Mouse (Mus musculus): ENCODE measurements around the gene Dnajc7. TPM values are rescaled to one million over a fixed set of nuclear protein-coding genes. Genes with fewer than 3 reads are reported as not detected.
A peak's percentile ranks its signal among the peaks of the same experiment; 100 is the strongest.
"Not testable (repeated sequence)": the region's sequence is repeated elsewhere in the genome, so short reads cannot be mapped to it uniquely, and the experiment has no call there.

The Dnajc7 gene
- polyA plus RNA-seq, 1 experiment from 2014 or later = 91.9 TPM

DNA sequence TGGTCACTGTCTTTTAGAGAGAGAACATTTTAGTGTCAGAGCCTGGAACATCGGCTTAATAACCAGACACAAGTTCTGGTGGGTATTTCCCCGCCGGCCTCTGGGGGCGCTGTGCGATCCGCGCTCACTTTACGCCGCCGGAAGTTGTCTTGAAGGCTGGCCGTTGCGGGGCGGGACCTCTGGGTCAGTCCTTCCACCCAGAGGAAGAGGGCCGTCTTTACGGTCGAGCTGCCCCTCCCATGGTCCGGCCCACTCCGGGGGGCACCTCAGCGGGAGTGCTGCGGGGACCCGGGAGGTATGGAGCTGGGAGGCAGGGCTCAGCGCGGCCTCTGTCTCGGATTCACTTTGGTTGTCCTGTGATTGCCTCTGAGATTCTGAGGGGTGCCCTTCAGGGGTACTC is 2.7 kb upstream of the Dnajc7 start:
- H3K4me1 ChIP-seq (replicated peaks; ENCODE audit: control insufficient read depth, insufficient read depth) = peaks cover 4% of the 10 kb centered on the region; the same call in 1 of the 2 replicates
- H3K9me3 ChIP-seq (ENCODE audit: control insufficient read depth, low read length) = no peaks in the 10 kb centered on the region
- peak; percentile 83 for ATAC-seq (ENCODE audit: low FRiP score, low TSS enrichment)
- H3K36me3 ChIP-seq (ENCODE audit: control insufficient read depth, insufficient read depth, low read length) = peaks cover 10% of the 10 kb centered on the region
- H3K27ac ChIP-seq (replicated peaks) = peak overlapping the region; percentile 94
- no peaks in the 10 kb centered on the region for H3K27me3 ChIP-seq (ENCODE audit: control insufficient read depth, insufficient read depth, low read length)
- peak overlapping the region; percentile 82 for H3K9ac ChIP-seq (ENCODE audit: low read length)
- WGBS = under 1% methylated on average over 24 of the region's 24 CpGs
- H3K4me2 ChIP-seq (replicated peaks; ENCODE audit: low read depth) = peak overlapping the region; percentile 58
- peak overlapping the region; percentile 69 for H3K4me3 ChIP-seq (ENCODE audit: low read depth, low read length)
- TF ChIP-seq CTCF (IDR thresholded peaks at IDR 0.05; ENCODE audit: low read depth) (peak; percentile 97), EP300 (optimal IDR thresholded peaks at IDR 0.05) (peak; percentile 53)
- peak; percentile 96 for DNase-seq (ENCODE audit: low spot score)

DNA sequence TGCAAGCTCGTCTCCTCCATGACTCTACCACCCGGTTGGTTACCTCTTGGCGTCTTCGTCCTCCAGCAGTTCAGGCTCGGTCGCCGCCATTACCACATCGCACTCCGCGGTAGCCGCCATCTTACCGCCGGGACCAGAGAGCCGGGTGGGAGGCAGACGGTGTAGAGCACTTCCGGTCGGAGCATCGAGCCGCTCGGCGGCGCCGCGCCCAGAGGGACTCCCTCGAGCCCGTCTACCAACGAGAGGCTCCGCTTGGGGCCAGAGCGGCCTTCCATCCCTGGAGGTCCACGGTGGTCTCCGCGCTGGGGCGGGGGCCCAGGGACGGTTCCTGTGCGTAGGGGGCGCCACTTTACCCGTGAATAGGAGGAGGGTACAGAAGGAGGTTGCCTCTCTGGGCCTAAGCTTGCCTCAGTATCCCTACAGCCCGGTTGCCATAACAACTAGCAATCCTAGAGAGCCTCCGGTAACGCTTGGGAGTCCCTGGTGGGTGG is 438 bp downstream of the Dnajc7 start:
- H3K4me2 ChIP-seq (replicated peaks; ENCODE audit: low read depth) = peak overlapping the region; percentile 67
- TF ChIP-seq EP300 (optimal IDR thresholded peaks at IDR 0.05) = peak; percentile 35
- TF ChIP-seq CTCF (IDR thresholded peaks at IDR 0.05; ENCODE audit: low read depth) = peak; percentile 52

DNA sequence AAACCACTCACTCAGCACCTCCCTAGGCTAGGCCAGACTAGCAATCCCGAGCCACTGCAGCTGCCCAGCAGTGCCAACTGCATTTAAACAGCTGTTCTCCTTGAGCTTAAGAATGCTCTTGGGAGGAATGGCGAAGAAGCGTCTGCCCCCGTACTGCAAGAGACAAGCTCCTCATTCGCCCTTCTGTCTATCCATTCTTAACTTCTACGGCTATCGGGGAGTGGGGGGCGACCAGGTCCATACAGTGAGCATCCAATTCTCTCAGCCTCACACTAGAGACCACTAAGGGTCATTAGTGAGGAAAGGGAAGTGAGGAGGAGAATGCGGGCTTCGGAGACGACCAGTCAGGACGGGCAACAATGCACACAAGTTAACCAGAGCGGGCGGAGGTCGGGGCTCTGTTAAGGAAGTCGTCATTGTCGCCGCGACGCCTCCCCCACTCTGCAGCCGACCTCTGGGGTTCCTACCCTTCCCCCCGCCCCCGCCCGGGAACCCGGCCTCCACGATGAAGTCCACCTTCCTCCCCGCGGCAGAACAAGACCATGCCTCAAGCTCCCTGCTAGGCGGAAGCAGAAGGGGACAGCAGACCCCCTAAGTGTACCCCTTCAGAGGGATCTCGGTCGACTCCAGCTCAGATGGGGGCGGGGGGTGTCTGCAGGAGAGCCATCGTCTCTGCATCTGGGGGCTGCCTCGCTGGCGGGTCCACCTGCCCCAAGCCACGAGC is 1.0 kb downstream of the Dnajc7 start, which contains the start of gene Nkiras2:
Nkiras2 (plus strand) TSS at position 484 of the 724 bp plus-strand sequence.
- H3K9ac ChIP-seq (ENCODE audit: low read length) = peak within 1 kb of the TSS; percentile 94
- peak within 1 kb of the TSS; percentile 96 for H3K4me3 ChIP-seq (ENCODE audit: low read depth, low read length)
- peak; percentile 84 for DNase-seq (ENCODE audit: low spot score)
- H3K36me3 ChIP-seq (ENCODE audit: control insufficient read depth, insufficient read depth, low read length) = no peaks in the 10 kb centered on the region
- under 1% methylated on average over 36 of the region's 36 CpGs for WGBS
- 0 out of 2 replicates have a peak, but pooled peaks cover 5% of the 10 kb centered on the region for H3K4me1 ChIP-seq (replicated peaks; ENCODE audit: control insufficient read depth, insufficient read depth)
- peak within 1 kb of the TSS; percentile 95 for H3K27ac ChIP-seq (replicated peaks)
- H3K4me2 ChIP-seq (replicated peaks; ENCODE audit: low read depth) = peak within 1 kb of the TSS; percentile 67
- no peaks in the 10 kb centered on the region for H3K27me3 ChIP-seq (ENCODE audit: control insufficient read depth, insufficient read depth, low read length)
- no peaks in the 10 kb centered on the region for H3K9me3 ChIP-seq (ENCODE audit: control insufficient read depth, low read length)
- TF ChIP-seq EP300 (optimal IDR thresholded peaks at IDR 0.05) = no peak
- no peak for TF ChIP-seq CTCF (IDR thresholded peaks at IDR 0.05; ENCODE audit: low read depth)
- peak; percentile 68 for ATAC-seq (ENCODE audit: low FRiP score, low TSS enrichment)

More for the DNA sequence above, 438 bp downstream of the Dnajc7 start:
- peak; percentile 95 for DNase-seq (ENCODE audit: low spot score)
- Histone ChIP-seq H3K9me3 (ENCODE audit: control insufficient read depth, low read length) (no peaks in the 10 kb centered on the region), H3K4me3 (ENCODE audit: low read depth, low read length) (peak overlapping the region; percentile 96), H3K36me3 (ENCODE audit: control insufficient read depth, insufficient read depth, low read length) (no peaks in the 10 kb centered on the region), H3K27me3 (ENCODE audit: control insufficient read depth, insufficient read depth, low read length) (no peaks in the 10 kb centered on the region), H3K27ac (replicated peaks) (peak overlapping the region; percentile 95), H3K4me1 (replicated peaks; ENCODE audit: control insufficient read depth, insufficient read depth) (0 out of 2 replicates have a peak, but pooled peaks cover 5% of the 10 kb centered on the region), H3K9ac (ENCODE audit: low read length) (peak overlapping the region; percentile 94)
- ATAC-seq (ENCODE audit: low FRiP score, low TSS enrichment) = peak; percentile 93
- under 1% methylated on average over 40 of the region's 40 CpGs for WGBS

DNA sequence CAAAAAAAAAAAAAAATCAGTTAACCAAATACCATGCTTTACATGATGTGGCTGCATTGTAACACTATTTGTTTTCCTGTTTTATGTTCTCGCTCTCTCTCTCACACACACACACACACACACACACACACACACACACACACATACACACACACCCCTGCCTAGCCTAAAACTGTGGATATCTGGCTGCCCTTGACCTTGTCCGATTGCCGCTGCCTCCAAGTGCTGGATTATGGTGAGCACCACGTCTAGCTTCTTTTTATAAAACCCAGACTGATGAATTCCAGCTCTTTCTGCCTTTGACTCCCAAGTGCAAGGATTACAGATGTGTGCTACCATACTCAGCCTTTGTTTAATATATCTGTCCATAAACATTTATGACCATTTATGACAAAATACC is 2.5 kb downstream of the Dnajc7 start:
- Histone ChIP-seq H3K9ac (ENCODE audit: low read length) (no peak overlapping the region), H3K4me1 (replicated peaks; ENCODE audit: control insufficient read depth, insufficient read depth) (peaks cover 5% of the 10 kb centered on the region; the same call in 1 of the 2 replicates), H3K4me3 (ENCODE audit: low read depth, low read length) (no peak overlapping the region), H3K4me2 (replicated peaks; ENCODE audit: low read depth) (peak overlapping the region; percentile 67; the same call in 1 of the 2 replicates), H3K27me3 (ENCODE audit: control insufficient read depth, insufficient read depth, low read length) (no peaks in the 10 kb centered on the region), H3K9me3 (ENCODE audit: control insufficient read depth, low read length) (no peaks in the 10 kb centered on the region), H3K27ac (replicated peaks) (no peak overlapping the region), H3K36me3 (ENCODE audit: control insufficient read depth, insufficient read depth, low read length) (no peaks in the 10 kb centered on the region)
- ATAC-seq (ENCODE audit: low FRiP score, low TSS enrichment) (no peak), DNase-seq (ENCODE audit: low spot score) (no peak)
- TF ChIP-seq CTCF (IDR thresholded peaks at IDR 0.05; ENCODE audit: low read depth) (no peak), EP300 (optimal IDR thresholded peaks at IDR 0.05) (no peak)
- 45% methylated on average over 4 of the region's 4 CpGs for WGBS

DNA sequence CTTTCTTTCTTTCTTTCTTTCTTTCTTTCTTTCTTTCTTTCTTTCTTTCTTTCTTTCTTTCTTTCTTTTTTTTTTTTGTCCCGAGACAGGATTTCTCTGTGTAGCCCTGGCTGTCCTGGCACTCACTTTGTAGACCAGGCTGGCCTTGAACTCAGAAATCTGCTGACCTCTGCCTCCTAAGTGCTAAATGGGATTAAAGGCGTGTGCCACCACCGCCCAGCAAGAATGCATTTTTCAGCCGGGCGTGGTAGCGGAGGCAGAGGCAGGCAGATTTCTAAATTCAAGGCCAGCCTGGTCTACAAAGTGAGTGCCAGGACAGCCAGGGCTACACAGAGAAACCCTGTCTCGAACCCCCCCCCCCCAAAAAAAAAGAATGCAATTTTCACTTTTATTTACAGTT is 3.1 kb downstream of the Dnajc7 start:
- not testable (repeated sequence) for H3K4me1 ChIP-seq (replicated peaks; ENCODE audit: control insufficient read depth, insufficient read depth); H3K36me3 ChIP-seq (ENCODE audit: control insufficient read depth, insufficient read depth, low read length); H3K27me3 ChIP-seq (ENCODE audit: control insufficient read depth, insufficient read depth, low read length); H3K9ac ChIP-seq (ENCODE audit: low read length); H3K9me3 ChIP-seq (ENCODE audit: control insufficient read depth, low read length); H3K4me2 ChIP-seq (replicated peaks; ENCODE audit: low read depth); DNase-seq (ENCODE audit: low spot score); H3K4me3 ChIP-seq (ENCODE audit: low read depth, low read length); ATAC-seq (ENCODE audit: low FRiP score, low TSS enrichment); H3K27ac ChIP-seq (replicated peaks)
- WGBS = 89% methylated on average over 7 of the region's 7 CpGs

DNA sequence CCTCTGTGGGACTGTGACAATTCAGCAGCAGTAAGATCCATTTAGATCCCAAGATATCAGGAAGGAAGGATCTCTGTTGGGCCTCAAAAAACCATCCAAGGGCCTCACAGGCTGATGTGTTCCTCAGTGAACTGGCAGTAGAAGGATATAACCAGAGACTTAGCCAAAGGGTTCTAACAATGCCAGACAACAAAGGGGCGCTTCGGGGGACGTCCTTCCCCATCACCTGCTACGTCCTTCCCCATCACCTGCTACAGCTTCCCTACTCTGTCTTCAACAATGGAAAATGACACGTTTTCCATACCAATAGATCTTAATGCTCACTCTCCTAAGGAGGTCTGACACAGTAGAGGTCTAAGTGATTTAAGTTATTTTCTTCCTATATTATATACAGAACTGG is 3.6 kb downstream of the Dnajc7 start:
- no peak overlapping the region for H3K27ac ChIP-seq (replicated peaks)
- H3K9ac ChIP-seq (ENCODE audit: low read length) = no peak overlapping the region
- ATAC-seq (ENCODE audit: low FRiP score, low TSS enrichment) = no peak
- H3K9me3 ChIP-seq (ENCODE audit: control insufficient read depth, low read length) = no peaks in the 10 kb centered on the region
- H3K27me3 ChIP-seq (ENCODE audit: control insufficient read depth, insufficient read depth, low read length) = no peaks in the 10 kb centered on the region
- 84% methylated on average over 5 of the region's 5 CpGs for WGBS
- H3K4me1 ChIP-seq (replicated peaks; ENCODE audit: control insufficient read depth, insufficient read depth) = peaks cover 5% of the 10 kb centered on the region; the same call in 1 of the 2 replicates
- no peak overlapping the region for H3K4me3 ChIP-seq (ENCODE audit: low read depth, low read length)
- DNase-seq (ENCODE audit: low spot score) = no peak
- H3K36me3 ChIP-seq (ENCODE audit: control insufficient read depth, insufficient read depth, low read length) = no peaks in the 10 kb centered on the region
- TF ChIP-seq EP300 (optimal IDR thresholded peaks at IDR 0.05) (no peak), CTCF (IDR thresholded peaks at IDR 0.05; ENCODE audit: low read depth) (no peak)
- H3K4me2 ChIP-seq (replicated peaks; ENCODE audit: low read depth) = no peak overlapping the region

Measured in stomach, postnatal 0 days (tissue).